Mouse (Mus musculus): Measurements from ENCODE around the gene Hist1h4b.

DNA sequence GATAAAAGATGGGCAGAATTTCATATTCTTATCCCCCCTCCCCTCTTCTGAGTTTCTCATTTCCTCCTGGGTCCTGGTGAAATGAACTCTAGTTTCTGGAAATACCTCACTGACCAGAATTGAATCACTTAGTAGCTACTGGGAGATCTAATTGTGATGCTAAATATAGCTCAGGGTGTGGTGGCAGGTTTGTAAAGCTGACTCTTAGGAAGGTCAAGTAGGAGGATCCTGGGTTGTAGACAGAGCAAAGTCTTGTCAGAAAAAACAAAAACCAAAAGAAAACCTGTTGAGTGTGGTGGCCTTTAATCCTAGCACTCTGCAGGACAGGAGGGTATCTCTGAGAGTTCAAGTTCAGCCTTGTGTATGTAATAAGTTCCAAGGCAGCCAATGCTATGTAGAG is 14.8 kb upstream of the Hist1h4b start:
- TF ChIP-seq CTCF (IDR thresholded peaks at IDR 0.05; ENCODE audit: low read depth, low read length), result no peak
- no peak for TF ChIP-seq POLR2A (IDR thresholded peaks at IDR 0.05; ENCODE audit: extremely low read depth, insufficient read depth, low read length)
